Mouse (Mus musculus): ENCODE measurements at regions not wholly inside any gene's neighbourhood (a gene's known extent, or its start where the extent isn't known, plus 50 kb on each side); places are given as distances from the start of the nearest gene placed in this dataset.

DNA sequence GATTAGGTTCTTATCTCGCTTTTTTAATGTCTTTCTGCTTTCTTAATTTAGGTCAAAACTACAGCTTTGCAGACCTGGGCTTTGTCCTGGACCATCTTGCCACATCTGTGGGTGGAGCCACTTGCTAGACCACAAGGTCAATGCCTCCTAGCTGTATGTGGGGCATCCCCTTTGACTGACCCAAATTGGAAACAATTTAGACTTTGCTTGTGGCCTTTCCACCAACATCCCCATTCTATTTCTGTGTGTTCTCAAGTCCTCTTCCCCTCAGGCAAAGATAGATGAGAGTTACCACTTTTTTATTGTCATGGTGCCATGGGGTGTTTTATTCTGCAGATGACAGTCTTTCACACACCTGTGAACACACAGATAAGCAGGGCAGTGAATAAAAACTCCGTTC is 572.0 kb downstream of the Lmo4 start:
- Histone ChIP-seq H3K9ac (ENCODE audit: low read depth, low read length) (no peak overlapping the region), H3K27ac (ENCODE audit: low read depth, low read length) (no peak overlapping the region), H3K9me3 (ENCODE audit: control insufficient read depth) (no peaks in the 10 kb centered on the region), H3K4me2 (replicated peaks; ENCODE audit: low read depth) (no peak overlapping the region), H3K4me3 (ENCODE audit: low read depth, low read length) (no peak overlapping the region), H3K4me1 (replicated peaks; ENCODE audit: control insufficient read depth, insufficient read depth, low read length) (no peaks in the 10 kb centered on the region), H3K36me3 (ENCODE audit: control insufficient read depth, insufficient read depth) (no peaks in the 10 kb centered on the region), H3K27me3 (replicated peaks; ENCODE audit: control insufficient read depth, insufficient read depth, low read length) (no peaks in the 10 kb centered on the region)
- ATAC-seq: no peak
- WGBS: 60% methylated on average over 2 of the region's 2 CpGs
- no peak for TF ChIP-seq CTCF (IDR thresholded peaks at IDR 0.05; ENCODE audit: low read depth)

DNA sequence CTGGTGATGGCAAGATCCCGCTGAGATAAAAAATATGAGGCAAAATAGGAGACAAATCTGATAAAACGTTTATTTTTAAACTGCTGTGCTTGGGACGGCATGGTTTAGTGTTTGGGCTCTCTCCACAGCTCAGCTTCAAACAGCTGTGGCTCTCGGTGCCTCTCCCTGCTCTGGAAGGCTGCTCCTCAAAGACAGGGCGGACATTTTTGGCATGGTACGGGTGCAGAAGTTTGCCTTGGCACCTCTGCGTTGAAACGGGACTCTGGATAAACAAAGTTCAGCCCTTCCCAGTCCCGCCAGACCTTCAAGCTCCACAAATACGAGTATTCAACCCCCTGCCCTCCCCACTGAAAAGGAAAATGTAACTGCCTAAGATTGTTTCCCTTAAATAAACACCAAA is 573.8 kb downstream of the Lmo4 start:
- Histone ChIP-seq H3K27ac (ENCODE audit: low read depth, low read length) (no peak overlapping the region), H3K9me3 (ENCODE audit: control insufficient read depth) (no peaks in the 10 kb centered on the region), H3K4me3 (ENCODE audit: low read depth, low read length) (no peak overlapping the region), H3K27me3 (replicated peaks; ENCODE audit: control insufficient read depth, insufficient read depth, low read length) (no peaks in the 10 kb centered on the region), H3K4me2 (replicated peaks; ENCODE audit: low read depth) (no peak overlapping the region), H3K4me1 (replicated peaks; ENCODE audit: control insufficient read depth, insufficient read depth, low read length) (no peaks in the 10 kb centered on the region), H3K9ac (ENCODE audit: low read depth, low read length) (no peak overlapping the region), H3K36me3 (ENCODE audit: control insufficient read depth, insufficient read depth) (no peaks in the 10 kb centered on the region)
- 46% methylated on average over 10 of the region's 10 CpGs for WGBS
- no peak for ATAC-seq
- TF ChIP-seq CTCF (IDR thresholded peaks at IDR 0.05; ENCODE audit: low read depth): no peak

DNA sequence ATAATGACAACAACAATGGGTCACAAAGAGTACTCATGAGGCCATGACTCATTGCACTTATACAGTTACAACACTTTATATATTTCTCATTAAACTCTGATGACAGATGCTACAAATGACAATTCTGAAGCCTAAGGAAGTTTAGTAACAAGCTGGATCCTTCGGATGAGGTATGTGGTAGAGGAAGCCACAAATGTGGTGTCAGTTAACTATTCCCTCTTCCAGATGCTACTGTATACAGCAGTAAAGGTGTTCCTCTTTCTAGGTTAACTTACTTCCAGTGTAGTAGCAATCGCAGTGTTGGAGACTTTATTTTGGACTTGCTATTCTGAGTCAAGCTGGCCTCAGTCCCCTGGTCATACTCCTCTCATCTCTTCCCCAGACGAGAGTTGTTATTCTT is 580.1 kb downstream of the Lmo4 start:
- Histone ChIP-seq H3K9ac (ENCODE audit: low read depth, low read length) (no peak overlapping the region), H3K9me3 (ENCODE audit: control insufficient read depth) (no peaks in the 10 kb centered on the region), H3K4me2 (replicated peaks; ENCODE audit: low read depth) (no peak overlapping the region), H3K27ac (ENCODE audit: low read depth, low read length) (no peak overlapping the region), H3K4me1 (replicated peaks; ENCODE audit: control insufficient read depth, insufficient read depth, low read length) (no peaks in the 10 kb centered on the region), H3K36me3 (ENCODE audit: control insufficient read depth, insufficient read depth) (no peaks in the 10 kb centered on the region), H3K4me3 (ENCODE audit: low read depth, low read length) (no peak overlapping the region), H3K27me3 (replicated peaks; ENCODE audit: control insufficient read depth, insufficient read depth, low read length) (no peaks in the 10 kb centered on the region)
- 73% methylated on average over 3 of the region's 3 CpGs for WGBS
- no peak for ATAC-seq
- TF ChIP-seq CTCF (IDR thresholded peaks at IDR 0.05; ENCODE audit: low read depth): no peak

DNA sequence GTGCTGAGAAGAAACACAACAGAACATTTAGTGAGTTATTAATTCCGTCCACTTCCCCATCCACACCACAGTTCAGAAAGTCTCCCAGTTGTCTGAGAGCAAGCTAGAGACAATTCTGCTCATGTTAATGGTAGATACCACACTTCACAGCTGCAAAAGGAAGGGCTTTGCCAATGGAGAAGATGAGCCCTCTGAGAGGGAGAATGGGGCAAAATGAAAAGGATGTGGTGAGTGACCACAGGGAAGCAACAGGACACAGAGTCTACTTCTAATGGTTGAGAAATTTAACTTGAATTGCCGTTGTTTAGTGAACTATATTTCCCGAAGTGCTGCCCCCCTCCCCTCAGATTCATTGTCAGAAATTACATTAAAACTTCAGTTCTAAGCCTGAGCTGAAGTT is 582.7 kb downstream of the Lmo4 start:
- Histone ChIP-seq H3K9ac (ENCODE audit: low read depth, low read length) (no peak overlapping the region), H3K4me1 (replicated peaks; ENCODE audit: control insufficient read depth, insufficient read depth, low read length) (no peaks in the 10 kb centered on the region), H3K27ac (ENCODE audit: low read depth, low read length) (no peak overlapping the region), H3K4me3 (ENCODE audit: low read depth, low read length) (no peak overlapping the region), H3K9me3 (ENCODE audit: control insufficient read depth) (no peaks in the 10 kb centered on the region), H3K4me2 (replicated peaks; ENCODE audit: low read depth) (no peak overlapping the region), H3K27me3 (replicated peaks; ENCODE audit: control insufficient read depth, insufficient read depth, low read length) (no peaks in the 10 kb centered on the region), H3K36me3 (ENCODE audit: control insufficient read depth, insufficient read depth) (no peaks in the 10 kb centered on the region)
- ATAC-seq: no peak
- no peak for TF ChIP-seq CTCF (IDR thresholded peaks at IDR 0.05; ENCODE audit: low read depth)
- WGBS: 81% methylated on average over 3 of the region's 3 CpGs

- TF ChIP-seq CTCF (IDR thresholded peaks at IDR 0.05; ENCODE audit: low read depth): no peak
- 56% methylated on average over 1 of the region's 1 CpGs for WGBS
- no peak overlapping the region for H3K4me3 ChIP-seq (ENCODE audit: low read depth, low read length)
- H3K27ac ChIP-seq (ENCODE audit: low read depth, low read length): no peak overlapping the region
- H3K4me1 ChIP-seq (replicated peaks; ENCODE audit: control insufficient read depth, insufficient read depth, low read length): no peaks in the 10 kb centered on the region
- no peak for ATAC-seq
- H3K4me2 ChIP-seq (replicated peaks; ENCODE audit: low read depth): no peak overlapping the region
- H3K9ac ChIP-seq (ENCODE audit: low read depth, low read length): no peak overlapping the region
- H3K36me3 ChIP-seq (ENCODE audit: control insufficient read depth, insufficient read depth): no peaks in the 10 kb centered on the region
- no peaks in the 10 kb centered on the region for H3K27me3 ChIP-seq (replicated peaks; ENCODE audit: control insufficient read depth, insufficient read depth, low read length)
- H3K9me3 ChIP-seq (ENCODE audit: control insufficient read depth): no peaks in the 10 kb centered on the region
Measured at GRCm38 (mm10) chr3:143619125-143619524, 585.9 kb downstream of the Lmo4 start.

DNA sequence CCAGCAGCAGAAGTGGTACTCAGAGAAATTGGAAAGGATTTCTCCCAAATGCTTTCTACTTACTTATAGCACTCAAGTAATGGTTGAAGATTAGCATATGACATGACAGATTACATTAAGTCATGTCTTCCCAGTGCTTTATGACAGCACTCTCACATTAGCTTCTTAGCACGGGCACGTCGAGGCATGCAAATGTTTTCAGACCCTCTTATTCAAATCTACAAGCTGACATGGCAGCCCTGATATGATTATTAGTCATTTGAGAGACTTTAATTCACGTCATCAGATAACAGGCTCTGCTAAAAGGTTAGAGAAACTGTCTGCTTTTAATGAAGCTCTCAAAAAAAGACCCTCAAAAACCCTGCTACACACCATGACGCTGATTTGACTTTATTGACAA is 590.1 kb downstream of the Lmo4 start:
- TF ChIP-seq CTCF (IDR thresholded peaks at IDR 0.05; ENCODE audit: low read depth): no peak
- Histone ChIP-seq H3K27me3 (replicated peaks; ENCODE audit: control insufficient read depth, insufficient read depth, low read length) (no peaks in the 10 kb centered on the region), H3K9ac (ENCODE audit: low read depth, low read length) (no peak overlapping the region), H3K36me3 (ENCODE audit: control insufficient read depth, insufficient read depth) (no peaks in the 10 kb centered on the region), H3K4me2 (replicated peaks; ENCODE audit: low read depth) (no peak overlapping the region), H3K9me3 (ENCODE audit: control insufficient read depth) (no peaks in the 10 kb centered on the region), H3K4me1 (replicated peaks; ENCODE audit: control insufficient read depth, insufficient read depth, low read length) (no peaks in the 10 kb centered on the region), H3K27ac (ENCODE audit: low read depth, low read length) (no peak overlapping the region), H3K4me3 (ENCODE audit: low read depth, low read length) (no peak overlapping the region)
- no peak for ATAC-seq
- WGBS: 83% methylated on average over 5 of the region's 5 CpGs

DNA sequence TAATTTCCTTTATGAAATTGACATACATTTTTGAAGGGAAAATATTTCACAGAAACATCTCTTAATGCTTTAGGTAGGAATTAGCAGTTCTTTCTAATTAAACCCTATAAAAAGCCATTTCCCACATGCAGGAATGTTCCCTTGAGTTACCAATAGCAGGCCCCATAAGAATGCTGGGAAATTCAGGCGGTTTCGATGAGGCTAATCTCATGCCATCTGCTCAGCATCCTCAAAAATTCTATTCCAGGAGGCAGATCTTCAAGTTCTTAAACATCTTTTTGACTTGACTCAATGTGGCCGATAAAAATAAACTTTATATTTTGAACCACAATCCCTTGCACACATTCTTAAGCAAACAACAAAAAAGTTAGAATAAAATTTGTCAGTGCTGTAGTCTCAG is 591.0 kb downstream of the Lmo4 start:
- no peaks in the 10 kb centered on the region for H3K4me1 ChIP-seq (replicated peaks; ENCODE audit: control insufficient read depth, insufficient read depth, low read length)
- H3K27ac ChIP-seq (ENCODE audit: low read depth, low read length): no peak overlapping the region
- H3K27me3 ChIP-seq (replicated peaks; ENCODE audit: control insufficient read depth, insufficient read depth, low read length): no peaks in the 10 kb centered on the region
- 96% methylated on average over 3 of the region's 3 CpGs for WGBS
- no peak for ATAC-seq
- no peaks in the 10 kb centered on the region for H3K9me3 ChIP-seq (ENCODE audit: control insufficient read depth)
- H3K4me2 ChIP-seq (replicated peaks; ENCODE audit: low read depth): no peak overlapping the region
- no peak overlapping the region for H3K9ac ChIP-seq (ENCODE audit: low read depth, low read length)
- H3K4me3 ChIP-seq (ENCODE audit: low read depth, low read length): no peak overlapping the region
- no peak for TF ChIP-seq CTCF (IDR thresholded peaks at IDR 0.05; ENCODE audit: low read depth)
- H3K36me3 ChIP-seq (ENCODE audit: control insufficient read depth, insufficient read depth): no peaks in the 10 kb centered on the region
